Mouse (Mus musculus): ENCODE data around the gene Pitpnm3.

Gene Pitpnm3

DNA sequence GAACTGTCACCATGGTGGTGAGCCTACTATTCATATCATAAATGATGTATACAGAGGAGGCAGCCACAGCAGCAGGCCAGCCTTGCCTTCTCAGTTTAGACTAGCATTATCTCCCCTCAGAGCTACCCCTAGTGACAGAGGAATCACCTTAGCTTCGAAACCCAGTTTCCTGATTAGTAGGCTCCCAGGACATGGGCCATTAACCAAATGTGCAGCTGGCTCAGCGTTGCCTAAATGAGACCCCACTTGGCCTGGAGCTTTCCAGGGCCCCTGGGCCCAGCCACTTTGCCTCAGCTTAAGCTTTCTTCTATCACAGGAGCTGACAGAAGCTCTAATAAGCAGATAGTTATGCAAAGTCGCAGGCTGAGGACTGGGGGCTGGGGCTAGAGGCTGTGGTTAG lies 39.6 kb downstream of the Pitpnm3 start:
- DNase-seq (ENCODE audit: low read depth, low spot score), result no peak

DNA sequence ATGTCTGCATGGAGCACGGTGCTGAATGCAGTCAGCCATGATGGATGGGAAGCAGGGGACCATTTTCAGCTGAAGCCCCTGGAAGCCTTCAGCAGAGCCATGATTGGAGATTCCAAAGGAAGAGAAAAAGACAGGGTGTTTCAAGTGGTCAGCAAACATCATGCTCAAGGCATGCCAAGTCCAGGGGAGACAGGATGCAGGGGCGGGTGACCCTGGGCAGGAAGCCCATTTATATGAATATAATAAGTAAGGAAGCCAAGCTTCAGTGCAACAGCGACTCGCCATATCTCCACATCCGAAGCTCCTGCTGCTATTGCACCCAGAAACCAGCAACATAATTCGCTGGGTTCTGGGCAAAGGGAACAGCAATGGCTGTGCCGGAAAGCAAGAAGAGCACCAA lies 41.1 kb downstream of the Pitpnm3 start:
- DNase-seq (ENCODE audit: low read depth, low spot score), result no peak

DNA sequence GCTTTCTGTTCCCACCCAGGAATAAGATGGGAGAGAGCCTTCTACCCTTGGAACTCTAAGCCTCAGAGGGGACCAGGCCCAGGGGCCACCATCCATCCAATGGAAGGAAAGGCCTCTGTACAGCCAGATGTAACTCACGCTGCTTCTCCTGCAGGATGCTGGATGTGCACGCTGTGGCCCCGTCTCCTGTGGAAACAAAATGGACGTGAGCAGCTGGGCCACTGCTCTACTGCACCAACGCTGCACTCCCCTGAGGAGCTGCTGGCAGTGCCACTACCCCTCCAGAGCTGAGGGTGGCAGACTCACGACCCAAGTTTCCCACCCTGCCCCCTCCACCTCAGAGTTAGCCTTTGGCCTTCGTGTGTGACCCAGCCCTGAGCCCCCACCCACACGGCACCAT lies 43.2 kb downstream of the Pitpnm3 start:
- no peak for DNase-seq (ENCODE audit: low read depth, low spot score)

DNA sequence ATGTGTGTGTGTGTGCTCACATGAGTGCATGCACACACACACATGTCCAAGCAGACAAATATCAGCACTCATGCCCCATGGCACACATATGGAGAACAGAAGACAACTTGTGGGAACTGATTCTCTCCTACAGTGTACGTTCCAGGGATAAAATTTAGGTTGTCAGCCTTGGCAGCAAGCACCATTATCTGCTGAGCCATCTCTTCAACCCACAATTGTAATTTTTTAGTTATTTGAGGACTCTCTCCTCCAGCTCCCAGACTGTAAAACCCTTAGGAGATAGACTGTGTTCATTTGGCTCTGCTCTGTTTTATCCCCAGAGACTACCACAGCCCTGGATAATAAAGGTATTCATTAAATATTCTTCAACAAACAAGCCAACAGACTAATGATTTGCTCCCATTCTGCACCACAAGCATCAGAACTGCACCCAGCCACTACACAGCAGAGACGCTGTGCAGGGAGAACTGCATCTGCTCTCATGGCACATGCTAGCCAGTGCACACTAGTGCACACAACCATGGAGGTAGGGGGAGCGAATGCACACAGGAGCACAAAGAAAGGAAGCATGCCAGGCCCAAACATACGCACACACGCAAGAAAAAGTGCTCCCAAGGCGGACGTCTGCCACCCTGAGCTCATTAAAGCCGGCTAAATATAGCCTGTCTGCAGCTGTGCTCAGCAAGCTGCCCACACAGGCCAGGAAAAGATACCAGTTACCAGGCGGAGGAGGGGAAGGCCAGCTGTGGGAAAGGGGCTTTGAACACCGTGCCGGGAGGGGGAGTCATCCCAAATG lies 49.1 kb downstream of the Pitpnm3 start:
- DNase-seq (ENCODE audit: low read depth, low spot score), result peak; percentile 86

DNA sequence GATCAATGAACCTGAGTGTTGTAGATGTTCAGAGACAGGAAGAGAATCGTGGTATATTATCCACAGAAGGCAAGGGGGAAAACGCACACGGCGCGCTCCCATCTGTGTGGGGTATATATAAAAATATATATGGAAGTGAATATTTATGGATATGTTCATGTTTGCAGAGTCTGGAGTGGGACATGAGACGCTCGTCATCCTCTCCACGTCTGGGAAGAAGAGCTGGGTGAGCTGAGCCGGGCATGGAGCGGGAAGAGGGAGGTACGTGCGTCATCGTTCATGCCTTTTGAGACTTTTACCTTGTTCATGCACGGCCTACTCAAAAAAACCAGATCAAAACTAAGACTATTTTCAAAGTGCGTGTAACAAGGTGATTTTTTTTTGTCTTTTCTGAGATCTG lies 51.2 kb downstream of the Pitpnm3 start:
- peak; percentile 81 for DNase-seq (ENCODE audit: low read depth, low spot score)

DNA sequence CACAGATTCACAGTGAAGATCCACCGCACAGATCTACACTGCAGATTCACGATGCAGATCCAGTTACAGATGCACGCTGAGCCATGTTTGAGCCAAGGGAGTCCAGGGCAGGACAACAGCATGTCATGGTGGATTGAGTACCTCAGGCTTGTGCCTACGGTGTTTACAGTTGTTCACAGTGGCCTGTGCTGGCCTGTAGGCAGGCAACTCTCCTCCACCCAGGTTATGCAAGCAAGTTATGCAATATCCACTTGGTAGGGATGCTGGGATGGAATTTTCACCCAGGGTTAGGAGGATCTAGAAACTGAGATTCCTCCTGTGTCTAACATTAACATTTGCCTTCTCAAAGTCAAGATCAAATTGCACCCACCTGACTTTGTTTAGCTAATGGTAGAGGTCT lies 53.0 kb downstream of the Pitpnm3 start:
- no peak for DNase-seq (ENCODE audit: low read depth, low spot score)

DNA sequence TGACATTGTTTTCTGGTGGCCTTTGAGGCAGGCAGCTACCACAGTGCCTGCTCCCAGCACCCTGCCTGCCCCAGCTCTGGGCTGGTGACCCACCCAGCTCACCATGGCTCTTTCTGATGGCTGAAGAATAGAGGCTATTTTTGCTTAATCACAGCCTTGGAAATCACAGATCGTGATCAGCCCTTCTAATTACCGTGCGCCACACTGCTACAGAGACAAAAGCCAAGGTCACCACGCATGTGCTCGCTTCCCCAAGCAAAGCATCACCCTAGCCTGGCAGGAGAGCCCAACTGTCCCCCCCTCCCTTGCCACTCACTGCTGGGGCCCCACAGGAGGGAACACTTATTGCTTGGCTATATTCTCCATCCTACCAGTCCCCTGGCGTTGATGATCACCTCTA lies 55.1 kb downstream of the Pitpnm3 start:
- DNase-seq (ENCODE audit: low read depth, low spot score), result no peak

DNA sequence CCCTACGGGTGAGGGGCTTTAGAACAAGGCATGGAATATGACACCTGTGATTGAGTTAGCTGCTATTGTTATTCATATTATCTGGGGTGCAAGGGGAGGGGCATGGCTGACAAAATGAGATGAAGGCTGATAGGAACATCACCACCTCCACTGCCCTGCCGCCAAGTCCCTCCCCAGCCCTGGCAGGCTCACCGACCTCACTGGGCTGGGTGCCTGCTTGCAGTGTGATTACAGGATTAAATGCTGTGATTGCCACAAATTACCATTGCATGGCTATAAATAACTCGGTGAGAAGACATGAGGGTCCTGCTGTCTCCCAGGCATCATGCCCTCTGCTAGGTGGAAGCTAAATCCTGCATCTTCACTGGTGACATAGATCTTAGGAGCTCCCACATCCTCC lies 56.9 kb downstream of the Pitpnm3 start:
- no peak for DNase-seq (ENCODE audit: low read depth, low spot score)

DNA sequence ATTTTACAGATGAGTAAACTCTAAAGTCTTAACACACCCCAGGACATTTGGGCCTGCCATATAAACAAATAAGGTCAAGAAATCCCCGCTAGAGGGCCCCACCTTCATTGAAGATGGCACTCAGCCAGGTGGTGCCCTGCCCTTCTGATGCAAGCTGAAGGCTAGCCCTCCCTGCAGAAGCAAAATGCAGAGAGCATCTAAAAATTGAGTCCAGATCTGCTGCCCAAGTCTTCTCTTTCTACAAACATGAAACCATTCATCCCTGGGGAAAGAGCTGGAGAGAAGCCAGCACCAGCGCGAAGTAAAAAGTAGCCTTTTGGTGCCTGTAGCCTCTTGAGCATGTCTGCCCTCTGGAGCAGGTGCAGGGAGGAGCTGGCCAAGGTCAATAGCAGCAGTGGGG lies 57.5 kb downstream of the Pitpnm3 start:
- no peak for DNase-seq (ENCODE audit: low read depth, low spot score)

DNA sequence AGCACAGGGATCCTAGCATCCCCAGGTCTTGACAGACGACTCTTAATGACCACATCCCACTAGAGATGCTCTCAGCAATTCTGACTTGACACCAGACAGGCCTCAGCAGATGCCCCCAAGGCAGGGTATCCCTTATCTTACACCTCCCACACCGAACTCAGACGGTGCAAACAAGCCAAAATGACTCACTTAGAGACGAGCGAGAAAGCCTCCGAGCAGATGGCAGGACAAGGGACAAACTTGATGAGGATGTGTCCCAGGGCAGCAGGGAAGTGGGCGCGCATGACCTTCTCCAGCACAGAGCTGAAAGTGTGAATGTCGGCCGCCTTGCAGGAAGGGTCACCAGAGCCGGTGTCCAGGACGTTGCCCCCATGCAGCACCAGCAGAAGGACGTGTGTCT lies 61.3 kb downstream of the Pitpnm3 start:
- peak; percentile 16 for DNase-seq (ENCODE audit: low read depth, low spot score)

DNA sequence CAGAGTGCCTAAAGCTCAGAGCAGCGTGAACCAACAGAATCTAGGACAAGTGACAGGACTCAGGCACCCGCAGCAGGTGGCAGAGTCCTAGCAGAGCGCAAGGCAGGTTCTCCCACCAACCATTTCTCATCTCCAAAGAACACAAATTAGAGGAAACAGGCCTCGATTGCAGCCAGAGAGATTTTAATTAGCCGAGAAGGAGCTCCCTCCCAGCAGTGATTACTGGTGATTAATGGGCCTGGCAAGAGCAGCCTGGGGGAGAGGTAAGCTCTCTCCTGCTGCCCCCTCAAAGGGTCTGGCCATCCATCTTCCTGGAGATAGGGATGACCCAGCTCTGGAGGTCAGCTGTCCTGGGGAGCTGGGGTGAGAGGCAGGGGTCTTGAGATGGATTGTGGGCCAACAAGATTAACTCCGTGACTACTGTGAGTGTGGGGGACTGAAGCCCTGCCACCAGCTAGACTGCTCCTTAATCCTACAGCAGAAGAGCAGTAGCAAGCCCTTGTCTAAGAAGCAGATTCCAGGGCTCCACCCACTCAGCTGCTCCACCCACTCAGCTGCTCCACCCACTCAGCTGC lies 63.2 kb downstream of the Pitpnm3 start:
- no peak for DNase-seq (ENCODE audit: low read depth, low spot score)

DNA sequence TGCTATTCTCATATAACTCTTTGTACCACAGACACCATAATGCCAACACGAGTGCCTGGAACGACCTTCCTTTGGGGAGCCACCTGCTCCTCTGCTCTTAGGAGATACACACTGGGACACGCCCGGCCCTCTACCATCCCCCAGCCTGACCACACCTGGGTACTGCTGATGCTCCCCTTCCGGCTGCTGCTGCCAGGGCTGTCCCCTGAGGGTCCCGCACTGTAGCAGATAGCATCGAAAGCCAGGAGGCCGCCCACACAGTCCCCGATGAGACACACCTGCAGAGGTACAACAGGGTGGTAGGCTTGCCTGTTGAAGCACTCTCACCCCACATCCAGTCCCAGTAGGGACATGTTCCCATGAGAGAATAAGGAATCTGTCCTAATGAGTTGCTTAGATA lies 64.8 kb downstream of the Pitpnm3 start:
- no peak for DNase-seq (ENCODE audit: low read depth, low spot score)

DNA sequence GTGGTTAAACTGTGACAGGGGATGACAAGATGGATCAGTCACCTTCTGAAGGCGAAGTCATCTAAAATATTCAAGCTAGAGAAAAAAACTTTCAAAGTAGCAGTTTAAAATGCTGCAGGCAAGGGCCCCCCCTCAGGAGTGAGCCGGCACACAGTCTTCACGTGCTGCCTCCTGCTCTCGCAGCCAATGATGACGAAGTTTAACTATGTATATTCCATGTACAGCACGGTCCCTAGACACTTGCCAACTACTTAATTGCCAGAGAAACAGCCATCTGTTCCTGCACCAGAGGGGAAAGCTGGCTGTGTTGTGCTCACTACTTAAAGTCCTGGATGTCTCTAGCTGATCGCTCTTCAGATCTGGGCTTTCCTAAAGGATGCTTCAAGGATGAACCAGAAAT lies 67.6 kb downstream of the Pitpnm3 start:
- DNase-seq (ENCODE audit: low read depth, low spot score), result peak; percentile 61

DNA sequence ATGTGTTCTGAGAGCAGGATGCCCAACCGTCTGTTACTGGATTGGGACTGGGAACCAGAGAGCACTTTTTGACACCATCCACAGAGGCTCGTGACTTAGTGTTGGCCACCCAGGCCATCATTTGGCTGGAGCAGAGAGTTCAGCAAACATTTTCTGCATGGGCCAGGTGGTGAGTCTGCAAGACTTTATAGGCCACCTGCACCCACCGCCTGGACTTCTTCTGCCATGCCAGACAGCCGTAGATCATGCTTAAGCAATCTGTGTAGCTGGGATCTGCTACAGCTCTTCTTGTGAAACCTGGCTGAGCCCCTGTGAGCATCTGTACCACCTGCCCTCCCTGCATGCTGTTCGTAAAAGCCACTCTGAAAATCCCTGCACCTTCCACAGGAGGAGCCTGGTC lies 68.3 kb downstream of the Pitpnm3 start:
- no peak for DNase-seq (ENCODE audit: low read depth, low spot score)

DNA sequence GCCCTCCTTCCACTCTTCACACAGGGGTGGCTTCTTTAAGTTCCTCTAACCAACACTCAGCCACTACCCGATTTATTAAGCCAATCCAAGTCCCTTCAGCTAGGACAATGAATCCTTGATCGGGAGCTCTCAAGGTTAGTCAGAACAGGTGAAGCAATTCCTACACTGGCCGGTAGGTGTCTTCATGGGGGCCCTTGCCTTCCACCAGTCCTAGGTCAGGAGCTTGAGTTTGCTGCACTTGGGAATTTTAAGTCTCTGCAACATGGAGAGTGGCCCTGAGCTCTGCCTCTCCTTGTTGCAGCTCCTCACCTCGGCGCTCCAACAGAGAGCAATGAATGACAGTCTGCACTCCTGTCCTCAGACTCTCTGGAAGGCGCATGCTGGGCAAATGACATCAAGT lies 69.2 kb downstream of the Pitpnm3 start:
- DNase-seq (ENCODE audit: low read depth, low spot score), result no peak

DNA sequence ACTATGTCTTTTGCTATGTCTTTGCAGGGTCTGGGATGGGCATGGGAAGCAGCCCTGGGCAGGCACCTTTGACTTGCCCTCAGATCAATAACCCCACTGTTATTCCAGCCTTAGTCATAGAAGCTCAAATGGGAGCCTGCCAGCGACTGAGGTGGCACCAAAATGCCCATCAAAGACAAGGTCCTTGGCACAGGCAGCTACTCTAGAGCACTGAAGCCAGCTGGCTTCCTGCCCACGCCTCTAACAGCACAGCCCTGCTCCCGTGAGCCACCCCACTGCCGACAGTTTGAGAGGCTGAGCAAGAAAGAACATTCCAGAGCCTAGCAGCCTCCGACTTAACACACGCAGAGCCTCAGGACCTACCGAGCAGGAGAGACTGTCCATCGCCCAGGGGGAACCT lies 70.5 kb downstream of the Pitpnm3 start:
- DNase-seq (ENCODE audit: low read depth, low spot score), result no peak

DNA sequence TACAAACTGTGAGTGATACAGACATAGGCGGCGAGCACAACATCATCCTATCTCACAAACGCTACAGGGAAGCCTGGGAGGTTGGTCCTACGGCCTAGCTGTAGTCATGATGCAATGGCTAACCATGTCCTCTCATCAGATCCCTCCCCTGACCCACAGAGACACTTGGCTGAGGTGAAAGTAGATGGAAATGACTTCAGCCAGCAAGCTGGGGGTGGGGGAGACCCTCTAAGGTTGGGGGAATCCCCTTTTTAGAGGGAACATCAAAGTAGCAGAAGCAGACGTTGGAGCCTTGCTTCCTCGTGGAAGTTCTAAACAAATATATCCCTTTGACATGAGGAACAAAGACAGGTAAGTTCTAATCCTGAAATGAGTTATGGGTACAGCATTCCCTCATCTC lies 71.2 kb downstream of the Pitpnm3 start:
- no peak for DNase-seq (ENCODE audit: low read depth, low spot score)

DNA sequence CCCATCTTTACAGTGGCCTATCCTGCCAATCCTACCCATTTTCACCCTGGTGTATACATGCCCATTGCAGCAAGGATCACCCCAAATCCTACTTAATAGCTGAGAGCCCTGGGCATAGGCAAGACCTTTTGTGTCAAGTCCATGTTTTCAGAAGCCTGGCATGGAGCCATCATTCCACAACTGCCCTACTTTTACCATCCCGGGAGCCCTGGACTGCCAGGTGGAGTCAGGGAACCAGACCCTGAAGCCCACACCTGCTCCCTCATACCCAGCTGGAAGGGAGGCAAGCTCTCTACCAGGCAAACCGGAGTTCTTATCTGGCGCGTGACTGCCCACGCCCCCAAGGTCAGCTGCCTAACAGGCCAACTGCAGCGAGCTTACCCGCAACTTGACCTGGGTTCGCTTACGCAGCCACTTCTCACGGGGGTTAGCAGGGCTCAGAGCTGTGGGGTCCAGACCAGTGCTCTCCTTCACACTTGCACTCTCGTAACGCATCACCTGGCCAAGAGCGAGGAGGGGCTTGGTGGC lies 74.4 kb downstream of the Pitpnm3 start:
- DNase-seq (ENCODE audit: low read depth, low spot score), result no peak

DNA sequence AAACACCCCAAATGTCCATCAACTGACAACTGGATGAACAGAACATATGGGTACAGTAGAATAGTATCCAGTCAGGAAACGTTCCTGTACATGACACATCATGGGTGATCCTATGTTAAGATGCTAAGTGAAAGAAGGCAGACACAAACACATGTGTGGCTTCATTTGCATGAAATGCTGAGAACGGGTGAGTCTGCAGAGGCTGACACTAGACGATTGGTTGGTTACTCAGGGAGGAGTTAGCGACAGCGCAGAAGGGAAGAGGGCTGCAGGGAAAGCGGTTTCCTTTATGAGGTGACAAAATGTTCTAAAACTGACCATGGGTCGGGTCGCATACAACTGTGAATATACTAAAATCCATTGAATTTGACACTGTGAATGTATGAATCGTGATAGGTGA lies 75.2 kb downstream of the Pitpnm3 start:
- DNase-seq (ENCODE audit: low read depth, low spot score), result no peak

DNA sequence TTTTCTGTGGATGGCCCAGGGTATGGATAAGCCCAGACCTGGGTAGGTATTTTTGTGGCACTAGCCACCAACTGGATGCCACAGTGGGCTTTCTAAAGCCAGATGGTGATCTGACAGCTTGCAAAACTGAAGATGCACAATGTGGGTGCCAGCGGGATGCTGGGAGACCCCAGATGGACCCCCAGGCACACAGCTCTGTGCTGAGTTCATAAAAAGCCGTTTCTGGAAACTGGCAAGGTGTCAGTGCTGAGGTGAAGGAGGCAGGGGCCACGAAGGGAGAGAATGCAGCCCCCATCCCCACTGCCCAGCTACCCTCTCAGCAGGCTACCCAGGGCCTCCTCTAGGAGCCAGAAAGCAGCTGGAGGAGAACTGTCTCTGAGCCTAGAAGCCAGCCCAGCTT lies 78.4 kb downstream of the Pitpnm3 start:
- DNase-seq (ENCODE audit: low read depth, low spot score), result no peak

DNA sequence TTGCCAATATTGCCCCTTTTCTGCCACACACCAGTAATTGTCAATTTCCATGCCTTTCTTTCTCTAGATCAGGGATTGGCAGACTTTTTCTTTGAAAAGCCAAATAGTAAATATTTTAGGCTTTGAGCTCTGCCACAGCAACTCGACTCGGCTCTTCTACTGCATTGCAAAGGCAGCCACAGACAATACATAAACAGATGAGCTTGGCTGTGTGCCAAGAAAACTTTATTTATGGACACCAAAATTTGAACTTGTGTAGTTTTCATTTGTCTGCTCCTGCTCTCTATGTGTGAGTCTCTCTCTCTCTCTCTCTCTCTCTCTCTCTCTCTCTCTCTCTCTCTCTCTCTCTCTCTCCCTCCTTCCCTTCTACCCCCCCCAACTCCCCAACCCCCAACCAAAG lies 80.4 kb downstream of the Pitpnm3 start:
- DNase-seq (ENCODE audit: low read depth, low spot score), result no peak

DNA sequence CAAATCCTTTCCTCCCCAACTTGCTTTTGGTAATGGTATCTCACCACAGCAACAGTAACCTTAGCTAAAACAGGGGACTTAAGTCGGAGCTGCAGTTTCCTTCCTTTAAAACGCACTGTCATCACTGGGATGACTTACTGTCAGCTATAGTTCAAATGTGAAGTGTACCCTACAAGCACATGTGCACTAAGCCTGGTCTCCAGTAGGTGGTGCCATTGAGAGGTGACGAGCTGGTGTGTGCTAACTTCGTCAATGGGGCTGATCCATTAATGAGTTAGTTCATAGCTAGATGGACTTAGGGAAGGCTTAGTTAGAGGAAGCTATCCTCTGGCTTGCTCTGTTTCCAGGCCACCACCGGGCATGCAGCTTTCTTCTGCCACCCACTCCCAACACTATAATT lies 82.9 kb downstream of the Pitpnm3 start:
- peak; percentile 34 for DNase-seq (ENCODE audit: low read depth, low spot score)

DNA sequence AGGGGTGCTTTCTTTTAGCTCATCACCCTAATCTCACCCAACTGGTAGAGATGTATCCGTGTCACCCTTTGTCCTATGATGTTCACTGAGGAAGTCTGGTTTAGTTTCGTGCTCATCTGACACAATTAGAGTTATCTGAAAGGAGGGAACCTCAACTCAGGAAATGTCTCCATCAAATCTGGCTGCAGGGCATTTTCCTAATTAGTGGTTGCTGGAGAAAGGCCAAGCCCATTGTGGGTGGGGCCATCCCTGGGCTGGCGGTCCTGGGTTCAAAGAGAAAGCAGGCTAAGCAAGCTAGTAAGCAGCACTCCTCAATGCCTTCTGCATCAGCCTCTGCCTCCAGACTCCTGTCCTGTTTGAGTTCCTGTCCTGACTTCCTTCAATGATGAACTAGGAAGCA lies 83.4 kb downstream of the Pitpnm3 start:
- DNase-seq (ENCODE audit: low read depth, low spot score), result no peak

Measured in telencephalon, adult 2 months (tissue).